Mouse (Mus musculus): ENCODE results near the gene Irf4.

Irf4 gene

DNA sequence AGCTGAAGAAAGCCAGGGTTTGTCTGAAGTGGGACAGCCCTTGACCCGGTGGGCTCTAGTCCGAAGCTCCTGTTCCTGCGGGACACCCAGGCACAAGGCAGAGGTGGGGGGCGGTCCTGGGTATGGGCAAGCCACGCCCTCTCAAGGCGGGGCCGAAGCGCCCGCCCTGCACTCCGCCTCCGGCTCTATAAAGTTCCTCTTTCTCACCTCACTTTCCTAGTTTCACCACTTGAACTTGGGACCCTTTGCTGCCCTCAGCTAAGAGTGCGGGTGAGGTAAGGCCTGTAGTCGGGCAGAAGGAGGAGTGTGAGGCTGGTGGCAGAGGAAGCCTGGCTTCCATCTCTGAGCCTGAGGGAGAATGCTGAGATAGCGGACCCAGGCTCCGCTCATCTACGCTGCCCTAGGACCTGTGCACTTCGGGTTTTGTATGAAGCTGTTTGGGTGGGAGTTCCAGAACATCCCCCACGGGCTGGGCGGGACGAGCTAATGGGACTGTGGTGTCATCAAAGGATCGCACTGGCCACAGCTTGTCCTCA lies at the start of gene Irf4:
Irf4 (plus strand) TSS at position 206 of the 536 bp plus-strand sequence.
- DNase-seq (ENCODE audit: low spot score) = peak; percentile 34

DNA sequence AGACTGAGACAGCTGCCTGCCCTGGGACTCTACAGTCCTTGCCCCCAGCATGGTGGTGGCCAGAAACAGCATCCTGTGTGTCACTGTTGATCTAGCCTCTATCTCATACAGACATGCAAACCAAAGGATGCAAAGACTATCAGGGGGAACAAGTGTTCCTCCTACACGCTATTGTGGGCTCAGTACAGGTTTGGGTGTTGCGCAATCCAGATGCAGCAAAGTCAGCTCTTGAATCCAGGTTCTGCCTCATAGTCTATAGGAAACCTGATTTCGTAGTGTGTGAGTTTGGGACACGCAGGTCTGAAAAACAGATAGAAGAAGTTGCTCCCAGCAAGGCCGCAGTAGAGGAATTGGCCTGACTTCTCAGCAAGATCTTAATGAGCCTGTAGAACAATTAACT lies 46.3 kb upstream of the Irf4 start:
- no peak for DNase-seq (ENCODE audit: low spot score)

DNA sequence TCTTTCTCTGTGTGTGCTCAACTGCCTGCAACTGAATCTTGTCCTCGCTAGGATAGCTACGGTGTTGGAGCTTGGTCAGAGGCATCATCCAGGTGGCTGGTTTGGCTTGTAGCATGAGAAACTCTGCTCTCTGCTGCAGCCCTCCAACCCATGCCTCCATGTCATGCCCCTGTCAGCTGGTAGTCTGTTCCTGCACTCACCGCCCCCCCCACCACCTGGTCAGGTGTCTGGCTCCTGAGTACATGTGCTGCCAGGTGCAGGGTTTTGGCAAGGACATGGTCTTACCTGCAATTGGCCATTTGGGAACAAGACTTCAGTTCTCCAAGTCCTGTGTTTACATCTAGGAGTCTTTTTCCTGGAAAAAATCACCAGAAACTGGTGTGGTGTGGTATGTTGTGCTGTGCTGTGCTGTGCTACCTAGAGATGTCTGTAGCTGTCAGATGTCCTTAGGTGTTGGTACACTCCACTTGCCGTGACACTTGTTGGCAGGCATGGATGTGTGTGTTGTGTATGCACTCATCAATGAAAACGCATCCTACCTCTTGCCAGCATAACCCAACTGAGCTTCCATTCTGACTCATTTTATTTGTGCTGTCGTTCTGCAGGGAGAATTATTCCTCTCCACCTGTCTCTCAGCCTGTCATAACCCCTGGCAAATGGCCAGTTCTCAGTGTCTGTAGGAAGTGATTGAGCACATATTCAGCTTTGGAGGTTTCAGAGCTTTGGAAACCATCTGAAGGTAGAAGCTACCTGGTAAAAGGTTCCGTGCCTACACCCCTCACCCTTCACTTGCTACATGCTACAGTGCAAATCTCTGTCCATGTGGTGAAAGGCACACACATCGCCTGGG lies 44.6 kb upstream of the Irf4 start:
- DNase-seq (ENCODE audit: low spot score) = no peak

DNA sequence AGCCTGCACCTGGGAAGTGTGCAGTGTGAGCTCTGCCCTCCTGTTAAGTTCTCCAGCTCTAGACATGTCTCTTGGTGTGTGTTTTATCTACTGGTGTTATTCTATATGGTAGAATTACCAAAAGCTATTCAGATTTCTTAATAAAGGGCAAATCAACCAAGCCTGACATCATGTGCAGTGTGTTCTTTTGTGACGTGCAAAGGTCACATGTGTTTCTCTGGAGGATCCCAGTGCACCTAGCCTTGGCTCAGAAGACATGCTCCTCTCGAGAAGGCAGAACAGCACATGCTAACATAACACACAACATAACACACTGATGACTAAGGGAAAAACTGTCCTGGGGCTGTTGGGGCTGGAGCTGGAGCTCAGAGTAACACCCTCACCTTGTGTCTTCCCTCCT lies 38.0 kb upstream of the Irf4 start:
- DNase-seq (ENCODE audit: low spot score) = no peak

DNA sequence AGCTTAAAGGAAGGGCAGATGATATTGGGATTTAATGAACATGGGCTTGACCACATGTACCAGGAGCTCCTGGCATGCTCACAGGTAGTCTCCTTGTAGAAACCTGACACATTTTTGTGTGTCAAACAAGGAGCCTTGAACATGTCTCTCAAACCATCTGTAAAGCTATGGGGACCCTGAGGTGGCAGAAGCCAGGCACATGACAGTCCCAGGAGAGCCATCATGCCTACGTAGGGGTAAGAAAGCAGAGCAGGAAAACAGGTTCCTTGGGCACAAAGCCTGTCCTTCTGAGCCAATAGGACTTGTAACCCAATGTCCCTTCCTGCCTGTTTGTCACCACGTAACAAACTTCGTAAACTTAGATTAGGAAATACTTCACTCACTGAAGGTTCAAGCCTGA lies 37.3 kb upstream of the Irf4 start:
- DNase-seq (ENCODE audit: low spot score) = no peak

DNA sequence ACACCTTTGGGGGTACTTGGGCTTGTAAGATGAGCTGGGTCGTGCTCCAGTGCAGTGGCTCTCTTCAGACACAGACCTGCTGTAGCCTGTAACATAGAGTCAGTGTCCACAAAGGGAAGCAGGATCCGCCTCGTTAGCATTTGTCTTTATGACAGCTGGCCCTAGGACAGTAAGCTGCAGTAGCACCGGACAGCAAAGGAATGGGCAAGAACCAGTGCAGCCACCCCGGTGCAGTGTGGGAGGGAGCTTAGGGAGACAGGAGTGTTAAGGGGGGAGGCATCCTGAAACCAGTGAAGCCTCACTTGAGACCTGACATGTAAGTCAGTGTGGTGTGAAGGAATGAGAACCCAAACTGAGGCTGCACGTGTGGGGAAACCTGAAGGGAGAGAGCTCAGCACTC lies 36.7 kb upstream of the Irf4 start:
- no peak for DNase-seq (ENCODE audit: low spot score)

DNA sequence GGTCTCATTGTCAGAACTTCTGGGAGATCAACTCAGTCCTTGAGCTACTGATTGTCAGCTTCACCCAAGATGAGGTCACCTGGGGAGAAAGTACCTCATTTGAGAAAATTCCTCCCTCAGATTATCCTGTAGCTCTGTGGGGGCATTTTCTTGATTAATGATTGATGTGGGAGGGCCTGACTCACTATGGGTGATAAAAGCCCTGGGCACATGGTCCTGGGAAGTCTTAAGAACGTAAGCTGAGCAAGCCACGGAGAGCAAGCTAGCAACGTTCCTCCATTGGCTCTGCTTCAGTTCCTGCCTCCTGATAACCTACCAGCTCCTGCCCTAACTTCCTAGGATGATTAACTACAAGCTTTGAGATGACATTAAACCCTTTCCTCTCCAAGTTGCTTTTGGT lies 35.4 kb upstream of the Irf4 start:
- no peak for DNase-seq (ENCODE audit: low spot score)

DNA sequence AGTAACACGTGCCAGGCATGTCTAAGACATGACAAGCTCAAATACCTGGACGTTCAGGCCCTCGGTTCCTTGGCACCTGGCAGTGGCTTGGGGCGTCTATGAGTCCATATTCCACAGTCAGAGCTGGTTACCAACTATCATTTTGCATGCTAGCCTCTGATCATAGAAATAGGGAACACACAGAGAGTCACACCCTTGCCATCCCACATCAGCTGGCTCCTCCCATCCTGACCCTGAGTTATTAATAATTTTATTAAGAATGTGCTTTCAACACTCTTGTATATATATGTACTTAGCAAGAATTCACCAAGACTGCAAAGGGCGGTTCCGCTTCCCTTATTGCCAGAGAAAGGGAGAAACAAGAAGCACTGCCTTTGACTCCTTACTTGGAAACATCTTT lies 34.5 kb upstream of the Irf4 start:
- no peak for DNase-seq (ENCODE audit: low spot score)

DNA sequence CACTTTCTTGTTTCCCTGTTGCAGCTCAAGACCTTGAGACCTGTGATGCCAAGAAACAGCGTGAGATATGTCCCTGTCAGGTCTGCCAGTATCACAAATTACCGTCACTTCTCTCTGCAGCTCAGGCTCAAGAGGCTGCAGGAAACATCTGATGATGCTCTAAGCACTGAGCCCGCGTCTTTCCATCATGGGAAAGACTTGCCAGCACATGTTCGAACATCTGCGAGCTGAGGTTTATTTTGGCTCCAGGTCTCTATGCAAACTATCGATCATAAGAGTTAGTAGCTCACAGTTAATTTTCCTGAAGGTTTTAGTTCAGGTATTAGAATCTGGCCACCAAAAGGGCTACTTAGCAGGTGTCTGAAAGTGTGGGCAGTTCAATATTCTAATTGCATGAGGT lies 34.0 kb upstream of the Irf4 start:
- no peak for DNase-seq (ENCODE audit: low spot score)

DNA sequence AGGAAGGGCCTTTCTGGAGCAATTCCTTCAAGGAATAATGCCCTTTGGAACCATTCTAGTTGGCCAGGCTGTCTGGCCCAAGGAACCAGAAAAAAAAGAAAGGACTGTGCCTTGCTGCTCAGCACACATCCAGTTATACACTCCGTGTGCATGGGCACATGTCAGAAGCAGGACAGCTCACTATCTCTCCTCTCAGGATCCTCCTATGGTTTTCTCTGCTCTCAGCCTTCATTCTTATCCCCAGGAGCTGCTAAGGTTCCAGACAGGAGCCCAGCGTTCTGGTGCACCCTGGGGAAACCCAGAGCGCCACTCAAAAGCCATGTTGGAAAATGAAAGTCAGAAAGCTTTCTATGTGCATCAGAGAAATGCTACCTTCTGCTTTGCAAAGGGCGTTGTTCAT lies 33.5 kb upstream of the Irf4 start:
- DNase-seq (ENCODE audit: low spot score) = no peak

DNA sequence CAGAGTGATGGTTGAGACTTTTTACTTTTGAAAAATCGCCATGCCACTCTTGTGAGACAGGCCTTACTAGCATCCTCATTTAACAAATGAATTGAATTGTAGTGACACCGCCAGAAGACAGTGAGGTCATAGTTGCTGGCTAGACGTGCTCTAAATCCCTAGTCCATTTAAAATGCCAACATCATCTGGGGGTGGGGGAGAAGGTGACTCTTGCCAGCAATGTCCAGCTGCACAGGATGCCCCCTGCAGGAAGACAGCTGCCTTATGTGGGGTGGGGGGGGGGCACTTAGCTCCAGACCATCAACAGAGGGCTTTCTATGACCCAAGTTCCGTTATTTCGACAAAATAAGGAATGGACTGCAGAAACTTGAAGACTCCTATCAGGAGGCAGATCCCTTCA lies 32.4 kb upstream of the Irf4 start:
- no peak for DNase-seq (ENCODE audit: low spot score)

DNA sequence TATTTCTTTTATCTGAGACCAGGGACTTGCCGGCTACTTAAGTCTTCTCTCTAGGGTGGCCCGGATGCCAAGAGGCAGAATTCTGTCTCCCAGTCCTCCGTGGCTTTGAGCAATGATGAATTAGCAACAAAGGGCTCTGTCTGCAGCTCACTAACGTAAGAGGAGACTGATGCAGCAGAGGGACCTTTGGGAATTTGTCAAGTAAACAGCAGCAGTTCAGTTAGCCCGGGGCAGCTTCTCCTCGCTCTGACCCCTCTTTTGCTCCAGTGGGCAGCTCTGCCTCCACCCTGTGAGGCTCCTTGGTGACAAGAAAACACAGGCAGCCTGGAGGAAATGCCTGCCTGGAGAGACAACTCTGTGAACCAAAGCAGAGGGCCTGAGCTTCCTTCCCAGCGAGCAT lies 26.4 kb upstream of the Irf4 start:
- no peak for DNase-seq (ENCODE audit: low spot score)

DNA sequence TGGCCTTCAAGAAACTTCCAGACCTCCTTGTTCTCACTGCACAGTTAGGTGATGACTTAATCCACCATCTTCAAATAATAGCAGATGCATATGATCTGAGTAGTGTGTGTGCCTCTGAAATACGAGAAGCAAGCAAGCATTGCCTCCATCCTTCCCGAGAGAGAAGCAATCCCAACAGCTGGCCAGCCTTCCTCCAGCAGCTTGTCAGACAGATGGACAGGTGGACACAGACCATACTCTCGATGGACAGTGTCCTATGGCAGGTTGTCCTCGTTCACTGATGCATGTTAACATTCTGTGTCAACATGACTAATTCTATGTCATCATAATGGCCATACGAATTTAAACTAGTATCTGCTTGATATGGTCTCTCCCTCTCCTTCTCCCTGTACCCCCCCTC lies 25.8 kb upstream of the Irf4 start:
- no peak for DNase-seq (ENCODE audit: low spot score)

DNA sequence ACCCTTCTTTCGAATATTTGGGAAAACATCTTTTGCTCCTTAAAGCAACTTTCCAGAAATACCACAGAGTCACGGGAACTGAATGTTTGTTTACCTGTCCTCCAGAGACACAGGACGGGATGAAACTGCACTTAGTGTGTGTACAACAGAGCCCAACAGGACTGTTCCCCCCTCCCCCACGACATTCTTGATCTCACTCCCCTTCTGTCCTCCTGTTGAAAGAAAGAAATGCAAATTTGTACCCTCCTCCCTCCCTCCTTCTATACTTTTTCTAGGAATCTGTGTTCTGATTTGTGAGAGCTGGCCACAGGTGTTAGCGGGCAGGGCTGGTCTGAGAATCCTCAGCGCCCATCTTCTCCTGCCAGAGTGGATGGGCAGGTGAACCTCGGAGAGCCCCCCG lies 25.2 kb upstream of the Irf4 start:
- DNase-seq (ENCODE audit: low spot score) = no peak

DNA sequence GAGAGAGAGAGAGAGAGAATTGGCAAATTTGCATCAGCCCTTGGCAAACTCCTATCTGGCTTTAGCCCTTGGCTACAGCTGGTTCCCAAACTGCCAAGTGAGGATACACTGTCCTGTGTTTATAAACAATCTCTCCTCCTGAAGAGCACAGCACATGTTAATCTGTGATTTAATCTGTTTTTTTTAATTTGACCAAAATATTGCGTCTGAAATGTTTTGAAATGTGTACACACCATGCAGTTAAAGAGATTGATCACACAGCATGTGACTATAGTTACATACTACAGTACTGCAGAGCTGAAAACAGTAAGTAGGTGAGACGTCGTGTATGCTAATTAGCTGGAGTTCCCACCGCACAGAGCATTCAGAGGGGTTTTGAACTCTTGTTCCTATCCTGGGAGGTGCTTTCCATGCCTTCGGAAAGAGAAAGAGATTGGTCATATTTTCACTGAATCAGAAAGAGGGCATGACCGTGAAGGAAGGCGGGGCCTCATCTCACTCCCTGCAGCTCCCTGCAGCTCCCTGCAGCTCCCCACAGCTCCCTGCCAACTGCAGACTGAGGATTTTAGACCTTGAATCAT lies 24.2 kb upstream of the Irf4 start:
- no peak for DNase-seq (ENCODE audit: low spot score)

DNA sequence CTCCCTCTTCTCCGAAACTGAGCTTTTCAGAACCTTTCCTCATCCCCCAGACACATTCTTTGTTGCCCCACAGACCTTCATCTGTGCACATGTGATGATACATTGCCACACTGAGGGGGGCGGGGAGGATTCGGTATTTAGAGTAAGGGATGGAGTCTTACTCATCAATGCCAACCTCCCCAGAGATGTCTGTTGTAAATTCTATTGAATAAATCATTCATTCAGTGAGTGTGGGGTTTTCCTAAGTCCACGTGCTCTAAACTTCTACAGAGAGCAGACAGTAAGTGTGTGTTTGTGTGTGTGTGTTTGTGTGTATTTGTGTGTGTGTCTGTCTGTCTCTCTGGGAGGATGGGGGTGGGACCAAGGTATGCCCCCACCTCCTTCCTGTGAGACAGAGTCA lies 22.1 kb upstream of the Irf4 start:
- no peak for DNase-seq (ENCODE audit: low spot score)

DNA sequence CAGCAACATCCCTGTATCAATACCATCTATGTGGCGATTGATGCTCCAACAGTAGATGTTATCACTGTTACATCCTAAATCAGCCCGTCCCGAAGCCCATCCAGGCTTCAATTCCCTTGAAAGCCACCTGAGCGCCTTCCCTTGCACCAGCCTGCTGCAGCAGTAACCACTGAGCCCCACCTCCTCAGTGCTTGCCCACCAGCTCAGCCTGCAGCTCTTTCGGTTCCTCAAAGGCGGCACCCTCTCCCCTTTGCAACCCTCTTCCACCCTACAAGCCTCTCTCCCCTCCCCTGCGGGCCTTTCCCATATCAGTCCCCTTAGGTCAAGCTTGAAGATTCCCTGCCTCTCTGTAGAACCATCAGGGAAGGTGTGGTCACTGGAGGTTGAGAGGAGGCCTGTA lies 20.9 kb upstream of the Irf4 start:
- DNase-seq (ENCODE audit: low spot score) = no peak

DNA sequence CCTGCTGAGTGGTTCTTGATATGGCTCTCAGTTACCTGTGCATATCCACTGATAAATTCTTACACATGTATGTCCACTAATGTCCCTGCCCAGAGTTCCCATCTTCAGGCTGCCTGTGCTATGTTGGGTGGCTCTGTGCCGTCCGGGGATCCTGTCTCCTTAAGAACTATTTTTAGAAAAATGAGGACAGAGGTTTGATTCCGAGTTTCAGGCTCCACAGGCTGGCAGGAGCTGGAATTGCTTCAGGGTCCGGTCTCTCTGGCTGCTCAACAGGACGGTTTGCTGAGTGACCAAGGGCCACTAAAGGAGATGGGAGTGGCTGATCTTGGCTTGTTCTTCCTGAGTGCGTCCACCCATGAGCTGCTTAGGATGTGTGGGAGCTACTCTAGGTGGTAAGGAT lies 19.8 kb upstream of the Irf4 start:
- DNase-seq (ENCODE audit: low spot score) = no peak

DNA sequence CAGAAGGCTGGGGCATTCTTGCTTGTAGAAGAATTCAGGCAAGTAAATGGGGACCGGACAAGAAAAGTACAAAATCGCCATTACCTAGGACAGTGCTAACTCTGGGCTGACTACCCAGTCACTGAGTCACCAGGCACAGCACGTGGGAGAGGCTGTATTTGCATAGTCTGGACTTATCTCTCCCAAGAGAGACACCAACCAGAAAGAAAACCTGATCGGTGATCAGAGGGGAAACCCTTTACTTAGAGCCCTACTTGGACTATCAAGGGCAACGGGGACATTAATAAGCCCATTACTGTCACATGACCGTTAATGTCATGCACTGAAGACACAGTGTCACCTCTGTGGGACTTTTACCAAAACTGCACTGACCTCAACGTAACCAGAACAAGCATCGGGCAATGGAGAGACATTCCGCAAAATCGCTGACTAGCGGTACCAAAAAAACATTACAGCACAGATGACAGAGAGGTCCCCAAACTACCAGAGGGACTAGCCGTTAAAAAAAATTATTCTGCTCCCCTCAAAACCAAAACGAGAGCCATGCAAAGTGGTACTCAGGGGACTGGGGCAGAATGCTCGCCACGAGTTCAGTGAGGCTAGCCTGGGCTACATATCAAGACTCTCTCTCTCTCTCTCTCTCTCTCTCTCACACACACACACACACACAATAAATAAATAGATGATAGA lies 18.8 kb upstream of the Irf4 start:
- DNase-seq (ENCODE audit: low spot score) = no peak

DNA sequence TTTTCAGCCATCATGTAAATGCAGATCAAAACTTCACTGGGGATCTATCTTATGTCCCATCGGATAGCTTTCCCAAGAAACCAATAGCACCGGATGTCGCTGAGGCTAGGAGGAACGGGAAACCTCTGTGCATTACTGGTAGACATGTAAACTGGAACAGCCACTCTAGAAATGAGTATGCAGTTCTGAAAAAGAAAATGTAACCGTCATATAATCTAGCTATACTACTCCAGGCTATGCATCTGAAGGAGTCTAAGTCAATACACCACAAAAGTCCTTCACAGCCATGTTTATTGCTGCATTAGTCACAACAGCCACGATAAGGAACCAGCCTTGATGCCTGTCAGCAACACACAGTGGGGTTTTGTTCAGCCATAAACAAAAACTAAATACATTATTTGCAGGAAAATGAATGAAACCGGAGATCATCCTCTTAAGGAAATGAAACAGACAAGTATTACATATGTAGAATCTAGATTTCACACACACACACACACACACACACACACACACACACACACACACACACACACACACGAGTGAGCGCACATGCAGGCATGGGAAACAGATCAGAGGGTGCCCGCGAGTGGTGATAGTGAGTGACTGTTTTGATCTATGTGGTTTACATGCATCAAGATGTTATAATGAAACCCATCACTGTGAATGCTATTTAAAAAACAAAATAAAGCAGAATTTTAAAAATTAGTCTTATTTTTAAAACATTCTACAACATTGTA lies 16.1 kb upstream of the Irf4 start:
- DNase-seq (ENCODE audit: low spot score) = no peak

DNA sequence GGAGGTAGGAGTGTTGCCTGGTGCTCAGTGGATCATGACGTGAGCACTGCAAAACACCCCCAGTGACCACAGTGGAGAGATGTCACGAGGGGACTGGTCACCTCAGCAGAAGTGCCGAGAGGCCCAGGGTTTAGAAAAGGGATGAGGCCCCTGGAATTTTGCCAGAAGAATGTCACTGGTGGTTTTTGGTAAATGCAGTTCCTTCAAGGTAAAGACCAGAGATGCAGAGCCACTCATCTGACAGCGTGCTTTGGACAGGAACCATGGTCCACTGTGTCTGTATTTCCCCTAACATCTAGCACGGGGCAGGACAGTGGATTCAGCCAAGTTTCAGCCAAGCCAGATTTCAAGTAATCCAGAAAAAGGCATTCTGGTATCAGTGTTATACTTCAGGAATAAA lies 12.3 kb upstream of the Irf4 start:
- no peak for DNase-seq (ENCODE audit: low spot score)

DNA sequence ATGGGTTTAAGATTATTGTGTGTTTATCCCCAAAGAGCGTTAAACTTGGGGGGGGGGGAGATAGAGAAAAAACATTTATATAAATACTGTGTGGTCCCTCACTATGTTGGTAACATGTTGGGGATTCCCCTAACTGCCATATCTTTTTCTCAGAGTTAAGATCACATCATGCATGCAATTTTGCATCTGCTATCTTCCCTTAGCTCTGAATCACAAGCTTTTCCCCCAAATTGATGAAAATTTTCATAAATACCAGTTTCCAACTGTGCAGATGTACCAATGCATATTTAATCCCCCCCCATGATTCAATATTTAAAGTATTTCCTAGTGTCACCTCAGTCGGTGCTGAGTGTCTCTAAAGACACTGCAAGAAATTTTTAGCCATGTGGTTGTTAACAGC lies 11.8 kb upstream of the Irf4 start:
- no peak for DNase-seq (ENCODE audit: low spot score)

Measured in urinary bladder, postnatal 25 days (tissue).